Mouse (Mus musculus): ENCODE measurements around the gene Olfr923. TPM values are rescaled to one million over a fixed set of nuclear protein-coding genes. Genes with fewer than 3 reads are reported as not detected.
"Not testable (repeated sequence)": the region's sequence is repeated elsewhere in the genome, so short reads cannot be mapped to it uniquely, and the experiment has no call there.

Gene Olfr923
- polyA plus RNA-seq (2015; fragmentation: Nextera tagmentation; extraction: Ambion mirVana), result 0.70 and 0.88 TPM in 2 replicates

DNA sequence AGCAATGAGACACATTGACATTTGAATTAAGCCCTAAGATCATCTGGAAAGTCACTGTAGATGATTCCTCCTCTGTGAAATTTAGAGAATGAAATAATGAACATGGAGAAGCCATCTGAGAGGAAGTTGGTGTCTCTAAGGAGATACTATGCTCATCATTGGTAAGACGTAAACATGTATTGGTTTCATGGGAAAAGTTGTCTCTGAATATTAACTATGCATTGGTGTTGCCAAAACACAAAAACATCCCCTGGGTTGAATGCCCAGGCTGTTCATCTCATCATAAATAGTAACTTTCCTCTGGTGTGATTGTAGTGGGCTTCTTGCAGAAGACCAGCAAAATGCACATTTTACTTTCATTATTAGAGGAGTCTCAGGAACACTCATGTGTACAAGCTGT is at the start of gene Olfr923:
Olfr923 (plus strand) TSS at position 301 of the 400 bp plus-strand sequence.
- H3K27ac ChIP-seq (replicated peaks), result no peak within 1 kb of the TSS
- no peak within 1 kb of the TSS for H3K4me2 ChIP-seq (replicated peaks)
- H3K36me3 ChIP-seq, result no peaks in the 10 kb centered on the region
- H3K9me3 ChIP-seq (replicated peaks), result no peaks in the 10 kb centered on the region
- no peak within 1 kb of the TSS for H3K4me3 ChIP-seq (replicated peaks)
- no peak for ATAC-seq (ENCODE audit: insufficient number of reproducible peaks, low FRiP score, low TSS enrichment, low read depth)
- WGBS, result 84% methylated on average over 1 of the region's 1 CpGs
- no peaks in the 10 kb centered on the region for H3K4me1 ChIP-seq
- no peaks in the 10 kb centered on the region for H3K27me3 ChIP-seq
- H3K9ac ChIP-seq, result no peak within 1 kb of the TSS

DNA sequence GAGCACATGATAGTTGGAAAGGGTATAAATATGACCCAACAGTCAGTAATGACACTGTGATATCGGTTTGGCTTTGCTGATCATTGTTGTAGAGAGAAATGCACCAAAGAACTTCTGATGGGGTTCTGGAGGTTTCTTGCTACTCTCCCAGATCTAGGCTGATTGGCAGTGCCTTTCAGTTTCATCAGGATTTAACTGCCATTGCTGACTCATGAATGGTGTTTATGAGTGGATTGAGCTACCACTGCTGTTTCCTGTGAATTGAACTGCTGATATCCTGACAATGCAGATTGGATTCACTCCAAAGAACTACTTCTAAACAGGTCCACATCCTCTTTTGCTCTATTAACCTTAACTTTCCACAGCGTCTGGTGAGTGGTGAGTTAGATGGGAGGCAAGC is 33.7 kb upstream of the Olfr923 start:
- Histone ChIP-seq H3K9me3 (replicated peaks) (no peaks in the 10 kb centered on the region), H3K27ac (replicated peaks) (no peak overlapping the region), H3K36me3 (no peaks in the 10 kb centered on the region), H3K27me3 (no peaks in the 10 kb centered on the region), H3K4me2 (replicated peaks) (no peak overlapping the region), H3K4me3 (replicated peaks) (no peak overlapping the region), H3K4me1 (no peaks in the 10 kb centered on the region), H3K9ac (no peak overlapping the region)
- WGBS, result 89% methylated on average over 2 of the region's 2 CpGs
- no peak for ATAC-seq (ENCODE audit: insufficient number of reproducible peaks, low FRiP score, low TSS enrichment, low read depth)

DNA sequence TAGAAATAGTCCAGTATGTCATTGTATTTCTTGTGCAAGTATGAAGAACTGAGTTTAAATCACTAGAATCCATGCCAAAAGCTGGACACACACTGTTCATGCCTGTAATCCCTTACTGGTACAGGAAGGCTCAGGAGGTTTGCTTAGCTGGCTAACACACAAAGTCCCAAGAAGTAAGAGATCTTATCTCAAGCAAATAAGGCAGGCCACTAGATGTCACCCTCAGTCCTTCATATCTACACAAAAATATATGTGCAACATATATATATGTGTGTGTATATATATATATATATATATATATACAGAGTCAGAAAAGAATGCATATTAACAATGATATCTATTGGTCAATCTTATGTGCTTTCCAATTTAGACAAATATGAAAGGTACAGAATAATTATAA is 20.6 kb upstream of the Olfr923 start:
- Histone ChIP-seq H3K4me1 (no peaks in the 10 kb centered on the region), H3K27ac (replicated peaks) (no peak overlapping the region), H3K36me3 (no peaks in the 10 kb centered on the region), H3K27me3 (no peaks in the 10 kb centered on the region), H3K9me3 (replicated peaks) (no peaks in the 10 kb centered on the region), H3K9ac (no peak overlapping the region), H3K4me3 (replicated peaks) (no peak overlapping the region), H3K4me2 (replicated peaks) (no peak overlapping the region)
- no peak for ATAC-seq (ENCODE audit: insufficient number of reproducible peaks, low FRiP score, low TSS enrichment, low read depth)

DNA sequence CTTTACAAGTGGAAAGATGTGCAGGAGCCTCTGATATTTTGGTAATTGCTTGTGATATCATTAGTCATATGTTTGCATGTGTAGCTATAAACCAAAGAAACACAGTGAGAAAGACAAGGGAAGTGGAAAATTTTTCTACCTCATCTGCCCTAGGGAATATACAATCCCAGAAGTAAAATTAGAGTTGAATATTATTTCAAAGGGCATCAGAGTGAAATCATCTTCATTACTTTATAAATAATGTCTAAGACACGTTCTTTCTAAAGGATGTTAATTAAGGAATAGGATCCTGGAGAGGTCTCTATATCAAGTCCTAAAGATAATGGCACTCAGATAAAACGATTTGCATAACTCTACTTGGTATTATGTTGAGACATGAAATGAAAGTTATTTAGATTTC is 12.0 kb upstream of the Olfr923 start, which contains the start of gene Olfr922:
Olfr922 (plus strand) TSS at position 301 of the 400 bp plus-strand sequence.
- no peaks in the 10 kb centered on the region for H3K36me3 ChIP-seq
- 59% methylated on average over 2 of the region's 2 CpGs for WGBS
- H3K27me3 ChIP-seq, result no peaks in the 10 kb centered on the region
- H3K27ac ChIP-seq (replicated peaks), result no peak within 1 kb of the TSS
- no peaks in the 10 kb centered on the region for H3K9me3 ChIP-seq (replicated peaks)
- ATAC-seq (ENCODE audit: insufficient number of reproducible peaks, low FRiP score, low TSS enrichment, low read depth), result no peak
- no peak within 1 kb of the TSS for H3K4me2 ChIP-seq (replicated peaks)
- H3K4me1 ChIP-seq, result no peaks in the 10 kb centered on the region
- H3K9ac ChIP-seq, result no peak within 1 kb of the TSS
- no peak within 1 kb of the TSS for H3K4me3 ChIP-seq (replicated peaks)

DNA sequence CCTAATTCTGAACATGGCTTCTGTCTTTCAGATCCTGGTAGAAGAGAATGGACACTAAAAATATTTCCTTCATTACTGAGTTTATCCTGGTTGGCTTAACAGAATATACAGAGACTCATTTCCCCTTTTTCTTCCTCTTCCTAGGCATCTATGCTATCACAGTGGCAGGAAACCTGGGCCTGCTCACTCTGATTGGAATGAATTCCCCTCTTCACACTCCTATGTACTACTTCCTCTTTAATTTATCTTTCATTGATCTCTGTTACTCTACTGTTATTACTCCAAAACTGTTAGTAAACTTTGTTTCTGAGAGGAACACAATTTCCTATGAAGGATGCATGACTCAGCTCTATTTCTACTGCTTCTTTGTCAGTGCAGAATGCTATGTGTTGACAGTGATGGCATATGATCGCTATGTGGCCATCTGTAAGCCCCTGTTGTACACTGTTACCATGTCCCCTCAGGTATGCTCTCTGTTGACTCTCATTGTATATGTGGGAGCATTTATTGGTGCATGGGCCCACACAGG is 10.8 kb upstream of the Olfr923 start:
- no peak overlapping the region for H3K9ac ChIP-seq
- WGBS, result 96% methylated on average over 1 of the region's 1 CpGs

DNA sequence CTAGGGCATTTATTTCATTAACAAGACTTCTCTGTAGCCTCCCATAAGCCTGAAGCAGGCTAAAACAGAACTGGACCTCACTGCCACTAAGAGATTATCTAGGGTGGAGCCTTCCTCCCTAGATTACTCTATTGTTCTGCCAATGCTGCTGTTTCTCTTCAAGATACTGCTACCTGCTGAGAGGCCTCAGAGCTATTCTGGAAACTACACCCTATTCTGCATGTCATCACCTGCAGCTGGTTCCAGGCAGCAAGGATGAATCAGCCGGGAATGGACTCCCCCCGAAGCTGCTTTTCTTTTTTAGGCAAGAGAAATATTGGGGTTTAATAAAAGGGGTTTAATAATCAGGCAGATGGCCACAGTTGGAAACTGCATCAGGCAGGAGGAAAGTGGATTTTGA is 6.7 kb downstream of the Olfr923 start:
- no peak overlapping the region for H3K27ac ChIP-seq (replicated peaks)
- no peak for ATAC-seq (ENCODE audit: insufficient number of reproducible peaks, low FRiP score, low TSS enrichment, low read depth)
- no peak overlapping the region for H3K4me3 ChIP-seq (replicated peaks)
- H3K27me3 ChIP-seq, result no peaks in the 10 kb centered on the region
- no peaks in the 10 kb centered on the region for H3K36me3 ChIP-seq
- no peaks in the 10 kb centered on the region for H3K9me3 ChIP-seq (replicated peaks)
- no peaks in the 10 kb centered on the region for H3K4me1 ChIP-seq
- H3K4me2 ChIP-seq (replicated peaks), result no peak overlapping the region
- WGBS, result 66% methylated on average over 2 of the region's 2 CpGs
- H3K9ac ChIP-seq, result no peak overlapping the region

More for the DNA sequence above, 10.8 kb upstream of the Olfr923 start:
- H3K4me2 ChIP-seq (replicated peaks), result no peak overlapping the region
- no peak for ATAC-seq (ENCODE audit: insufficient number of reproducible peaks, low FRiP score, low TSS enrichment, low read depth)
- no peaks in the 10 kb centered on the region for H3K27me3 ChIP-seq
- H3K36me3 ChIP-seq, result no peaks in the 10 kb centered on the region
- H3K9me3 ChIP-seq (replicated peaks), result no peaks in the 10 kb centered on the region
- H3K4me3 ChIP-seq (replicated peaks), result no peak overlapping the region
- H3K4me1 ChIP-seq, result no peaks in the 10 kb centered on the region
- no peak overlapping the region for H3K27ac ChIP-seq (replicated peaks)

DNA sequence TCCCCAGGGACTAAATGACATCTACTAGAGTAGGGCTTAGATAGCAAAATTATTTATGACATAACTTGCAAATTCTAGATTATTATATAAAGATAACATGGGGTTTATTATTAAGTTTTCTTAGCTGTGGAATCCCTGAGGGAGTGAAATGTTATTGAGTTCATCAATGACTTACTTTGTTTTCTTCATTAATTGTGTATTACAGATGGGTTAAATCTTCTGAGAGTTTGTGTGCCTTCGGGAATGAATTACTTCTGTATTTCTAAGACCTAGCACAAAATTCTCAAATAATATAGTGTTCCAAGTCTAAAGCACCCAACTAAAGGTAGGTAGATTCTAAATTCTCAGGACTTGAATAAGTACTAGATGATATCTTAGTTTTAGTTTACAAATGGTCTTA is 17.8 kb downstream of the Olfr923 start, which contains the start of gene Olfr924:
Olfr924 (plus strand) TSS at position 301 of the 400 bp plus-strand sequence.
- H3K4me2 ChIP-seq (replicated peaks), result no peak within 1 kb of the TSS
- H3K4me1 ChIP-seq, result no peaks in the 10 kb centered on the region
- WGBS, result 81% methylated on average over 1 of the region's 1 CpGs
- H3K27me3 ChIP-seq, result no peaks in the 10 kb centered on the region
- no peaks in the 10 kb centered on the region for H3K36me3 ChIP-seq
- H3K9me3 ChIP-seq (replicated peaks), result no peaks in the 10 kb centered on the region
- no peak within 1 kb of the TSS for H3K9ac ChIP-seq
- ATAC-seq (ENCODE audit: insufficient number of reproducible peaks, low FRiP score, low TSS enrichment, low read depth), result no peak
- H3K4me3 ChIP-seq (replicated peaks), result no peak within 1 kb of the TSS
- no peak within 1 kb of the TSS for H3K27ac ChIP-seq (replicated peaks)

DNA sequence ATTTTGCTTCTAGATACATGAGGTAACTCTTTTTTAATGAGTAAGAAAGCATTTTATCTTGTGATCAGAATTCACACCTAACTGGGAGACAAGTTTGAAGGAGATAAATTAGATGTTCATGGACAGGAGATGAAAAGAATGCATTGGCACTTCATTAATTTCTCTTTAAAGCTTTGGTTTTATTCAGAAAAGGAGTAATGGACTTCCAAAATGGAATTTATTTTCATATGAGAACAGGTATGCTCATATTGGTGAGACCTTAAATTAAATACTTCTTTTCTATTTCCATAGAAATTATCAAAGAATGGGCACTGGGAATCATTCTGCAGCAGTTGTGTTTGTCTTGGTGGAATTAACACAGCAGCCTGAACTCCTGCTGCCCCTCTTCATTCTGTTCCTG is 28.4 kb downstream of the Olfr923 start, which contains the start of gene Olfr26:
Olfr26 (plus strand) TSS at position 301 of the 400 bp plus-strand sequence.
- H3K27me3 ChIP-seq, result no peaks in the 10 kb centered on the region
- no peaks in the 10 kb centered on the region for H3K4me1 ChIP-seq
- no peak within 1 kb of the TSS for H3K4me3 ChIP-seq (replicated peaks)
- no peak within 1 kb of the TSS for H3K27ac ChIP-seq (replicated peaks)
- no peaks in the 10 kb centered on the region for H3K36me3 ChIP-seq
- H3K9me3 ChIP-seq (replicated peaks), result no peaks in the 10 kb centered on the region
- ATAC-seq (ENCODE audit: insufficient number of reproducible peaks, low FRiP score, low TSS enrichment, low read depth), result no peak
- no peak within 1 kb of the TSS for H3K4me2 ChIP-seq (replicated peaks)
- no peak within 1 kb of the TSS for H3K9ac ChIP-seq

DNA sequence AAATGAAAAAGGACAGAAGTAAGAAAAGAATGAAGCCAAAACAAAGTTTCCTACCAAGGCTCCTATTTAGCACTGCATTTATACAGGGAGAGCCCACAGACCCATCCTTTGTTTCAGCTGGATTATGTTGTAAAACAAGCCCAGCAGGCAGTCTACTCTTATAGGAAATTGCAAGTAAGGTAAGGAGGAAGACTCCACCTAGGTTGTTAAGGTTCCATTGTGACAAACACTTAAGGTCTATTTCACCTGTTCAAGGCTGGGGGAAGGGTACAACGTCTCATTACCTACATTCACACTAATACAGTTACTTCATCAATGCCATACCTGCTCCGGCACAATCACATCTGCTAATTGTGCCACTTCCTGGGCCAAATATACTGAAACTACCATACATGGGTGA is 48.5 kb downstream of the Olfr923 start:
- 60% methylated on average over 2 of the region's 2 CpGs for WGBS
- H3K9me3 ChIP-seq (replicated peaks); ATAC-seq (ENCODE audit: insufficient number of reproducible peaks, low FRiP score, low TSS enrichment, low read depth); H3K4me3 ChIP-seq (replicated peaks); H3K36me3 ChIP-seq; H3K27me3 ChIP-seq; H3K4me2 ChIP-seq (replicated peaks); H3K27ac ChIP-seq (replicated peaks); H3K4me1 ChIP-seq; H3K9ac ChIP-seq: not testable (repeated sequence)

DNA sequence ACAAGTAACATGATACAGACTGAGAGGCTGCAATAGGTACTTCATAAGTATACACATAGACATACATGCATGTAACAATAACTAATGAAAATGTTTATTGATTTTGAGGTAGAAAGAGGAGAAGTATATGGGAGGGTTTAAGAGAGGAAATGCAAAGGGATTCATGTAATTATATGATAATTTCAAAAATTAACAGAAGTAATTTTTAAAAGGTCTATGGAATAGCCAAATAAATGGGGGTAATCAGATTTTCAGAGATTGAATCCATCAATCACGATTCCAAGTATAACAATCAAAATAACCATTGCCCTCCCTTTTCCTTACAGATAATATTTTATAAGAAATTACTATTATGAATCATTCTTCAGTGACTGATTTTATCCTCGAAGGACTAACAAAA is 50.5 kb downstream of the Olfr923 start, which contains the start of gene Olfr926:
Olfr926 (plus strand) TSS at position 301 of the 400 bp plus-strand sequence.
- no peak within 1 kb of the TSS for H3K9ac ChIP-seq
- H3K36me3 ChIP-seq, result no peaks in the 10 kb centered on the region
- H3K27ac ChIP-seq (replicated peaks), result no peak within 1 kb of the TSS
- WGBS, result 73% methylated on average over 2 of the region's 2 CpGs
- H3K4me1 ChIP-seq, result no peaks in the 10 kb centered on the region
- no peaks in the 10 kb centered on the region for H3K27me3 ChIP-seq
- no peaks in the 10 kb centered on the region for H3K9me3 ChIP-seq (replicated peaks)
- no peak for ATAC-seq (ENCODE audit: insufficient number of reproducible peaks, low FRiP score, low TSS enrichment, low read depth)
- no peak within 1 kb of the TSS for H3K4me2 ChIP-seq (replicated peaks)
- no peak within 1 kb of the TSS for H3K4me3 ChIP-seq (replicated peaks)
